Comparison of ENCODE assay signal across 13 mouse cellular contexts in genomic region chr2:16642061-16642460, GRCm38 (mm10).
"Had no signal": no experiment of that assay in that cellular context is flagged by ENCODE, and none has a peak within 500 bp of the region (broad histone marks: within the 10 kb centered on the region; RNA-seq: fewer than 3 reads in every experiment).

No protein-coding gene starts in this region.

- DNase-seq: forebrain, postnatal 0 days; gastrocnemius, postnatal 14 days; gastrocnemius, postnatal 36 days; heart, adult 11 months; heart, adult 2 months; heart, postnatal 14 days; heart, postnatal 36 days; kidney, postnatal 14 days; layer of hippocampus, adult 9-11 months; layer of hippocampus, postnatal 36 days; left cerebral cortex, postnatal 4 days; liver, embryonic 13.5 days; lung, adult 18-20 months had no signal
